Mouse (Mus musculus) stomach, embryonic 14.5 days (tissue): ENCODE data around the gene Nfe2. TPM values are rescaled to one million over a fixed set of nuclear protein-coding genes. Genes with fewer than 3 reads are reported as not detected.

Experiments
- ATAC-seq: fragments of 200-750 bp; cut with Nextera tagmentation; 2 replicates; pipeline ENCODE4 v1.8.0; 2017; ENCODE audit warnings: low read depth, moderate TSS enrichment; ENCODE audit not compliant: insufficient number of reproducible peaks, insufficient read depth, low FRiP score
- H3K27ac ChIP-seq: fragments of 300-500 bp; sonication (generic); 2 replicates; pipeline ENCODE4 v1.5.1; 2014; ENCODE audit warnings: mild to moderate bottlenecking, low read length, moderate library complexity, mixed read lengths
- H3K27me3 ChIP-seq: fragments of 300-500 bp; sonication (generic); 2 replicates; pipeline ENCODE4 v1.6.1; 2014; ENCODE audit warnings: low read length, control low read depth, mixed read lengths; ENCODE audit not compliant: control insufficient read depth, insufficient read depth
- H3K36me3 ChIP-seq: fragments of 300-500 bp; sonication (generic); 2 replicates; pipeline ENCODE4 v1.6.1; 2014; ENCODE audit warnings: mild to moderate bottlenecking, control low read depth, low read length, moderate library complexity, mixed read lengths; ENCODE audit not compliant: control insufficient read depth, insufficient read depth
- H3K4me1 ChIP-seq: fragments of 300-500 bp; sonication (generic); 2 replicates; pipeline ENCODE4 v1.6.1; 2014; ENCODE audit warnings: low read length, control low read depth, mixed read lengths; ENCODE audit not compliant: control insufficient read depth, insufficient read depth
- H3K4me2 ChIP-seq: fragments of 300-500 bp; sonication (generic); replicated peaks from 2 replicates; pipeline ENCODE4 v1.6.1; 2014; ENCODE audit warnings: low read depth, low read length, control low read depth
- H3K4me3 ChIP-seq: fragments of 300-500 bp; sonication (generic); 2 replicates; pipeline ENCODE4 v1.5.1; 2014; ENCODE audit warnings: low read depth, low read length, control low read depth
- H3K9ac ChIP-seq: fragments of 300-500 bp; sonication (generic); replicated peaks from 2 replicates; pipeline ENCODE4 v1.6.1; 2014; ENCODE audit warnings: low read depth, mild to moderate bottlenecking, control low read depth, low read length, moderate library complexity, mixed read lengths
- H3K9me3 ChIP-seq: fragments of 300-500 bp; sonication (generic); 2 replicates; pipeline ENCODE4 v1.6.1; 2016; ENCODE audit warnings: low read depth, low read length, control low read depth; ENCODE audit not compliant: control insufficient read depth
- WGBS: fragments of 180-500 bp; shearing (Covaris S2); extraction: QIAGEN DNeasy Blood & Tissue Kit; methylation state at CpG from one replicate; pipeline ENCODE4 v1.1.7; 2014; 5-methylcytosine and 5-hydroxymethylcytosine counted together
- polyA plus RNA-seq: library from polyadenylated mRNA; unstranded; fragments of >200 nt; fragmentation: Nextera tagmentation; extraction: Ambion mirVana; gene quantifications from 2 replicates; pipeline ENCODE4 v1.2.1, GENCODE M21; 2014

Gene Nfe2
- polyA plus RNA-seq, 1 experiment from 2014 or later = 2.0 TPM

DNA sequence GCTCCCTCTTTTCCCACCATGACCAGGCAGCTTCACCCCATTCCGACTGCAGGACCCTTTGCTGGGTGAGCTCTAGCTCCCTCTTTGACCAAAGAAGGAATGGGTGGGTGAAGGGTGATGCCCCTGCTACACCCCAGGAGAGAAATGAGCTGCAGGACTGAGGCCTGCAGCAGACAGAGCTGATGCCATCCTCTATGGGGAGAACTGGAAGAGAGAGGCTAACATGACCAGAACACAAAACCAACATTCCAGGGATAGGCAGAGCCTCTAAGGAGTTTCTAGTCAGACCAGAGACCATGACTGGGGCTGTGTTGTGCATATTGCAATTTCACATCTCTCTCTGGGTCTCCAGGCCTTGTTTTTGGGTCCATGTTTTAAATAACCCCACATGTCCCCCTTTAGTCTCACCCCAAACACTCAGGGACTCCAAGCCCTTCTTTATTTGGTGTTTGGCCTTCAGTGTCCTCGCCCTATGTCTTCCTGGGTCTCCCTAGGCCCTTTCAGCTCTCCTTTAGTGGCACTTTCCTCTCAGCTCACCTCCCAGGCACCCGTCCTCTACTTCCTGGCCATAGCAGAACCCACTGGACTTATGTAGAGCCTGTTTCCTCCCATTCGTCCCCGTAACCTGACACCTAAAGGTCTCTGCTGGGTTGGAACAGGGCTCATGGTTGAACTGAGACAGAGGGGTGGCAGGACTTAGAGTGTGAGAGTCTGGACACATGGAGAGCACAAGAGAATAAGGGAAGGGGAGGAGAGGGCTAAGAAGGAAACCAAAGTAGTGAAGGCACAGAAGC lies 43.5 kb upstream of the Nfe2 start:
- H3K36me3 ChIP-seq = peaks cover 22% of the 10 kb centered on the region; the same call in 1 of the 2 replicates
- no peaks in the 10 kb centered on the region for H3K9me3 ChIP-seq
- H3K27me3 ChIP-seq = no peaks in the 10 kb centered on the region
- peak overlapping the region; percentile 90; the same call in 1 of the 2 replicates for H3K27ac ChIP-seq
- H3K4me2 ChIP-seq = no peak overlapping the region
- WGBS = 34% methylated on average over 5 of the region's 5 CpGs
- peaks cover 67% of the 10 kb centered on the region for H3K4me1 ChIP-seq
- no peak overlapping the region; the same call in 1 of the 2 replicates for H3K9ac ChIP-seq
- H3K4me3 ChIP-seq = no peak overlapping the region
- no peak for ATAC-seq

DNA sequence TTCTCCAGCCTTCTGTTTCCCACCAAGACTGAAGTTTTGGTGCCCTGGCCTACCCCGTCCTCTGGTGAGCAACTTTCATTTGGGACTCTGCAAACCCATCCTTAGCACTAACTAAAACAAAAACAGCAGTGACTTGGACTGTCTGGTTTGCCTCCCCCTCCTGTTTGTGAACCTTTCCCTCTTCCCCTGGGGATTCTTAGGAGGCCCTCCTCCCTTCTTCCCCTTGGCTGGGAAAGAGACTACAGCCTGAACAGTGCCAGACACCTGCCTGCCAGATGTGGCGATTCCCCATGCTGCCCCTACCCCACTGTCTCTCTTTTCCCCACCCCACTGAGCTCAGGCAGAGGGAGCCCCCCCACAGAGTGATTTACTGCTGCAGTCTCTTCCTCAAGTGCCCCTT lies 42.8 kb upstream of the Nfe2 start:
- H3K4me1 ChIP-seq = peaks cover 64% of the 10 kb centered on the region
- H3K4me2 ChIP-seq = no peak overlapping the region
- H3K9me3 ChIP-seq = no peaks in the 10 kb centered on the region
- no peak overlapping the region for H3K4me3 ChIP-seq
- WGBS = 37% methylated on average over 2 of the region's 2 CpGs
- H3K9ac ChIP-seq = no peak overlapping the region
- peak overlapping the region; percentile 90 for H3K27ac ChIP-seq
- H3K36me3 ChIP-seq = peaks cover 24% of the 10 kb centered on the region; the same call in 1 of the 2 replicates
- H3K27me3 ChIP-seq = no peaks in the 10 kb centered on the region
- no peak for ATAC-seq

DNA sequence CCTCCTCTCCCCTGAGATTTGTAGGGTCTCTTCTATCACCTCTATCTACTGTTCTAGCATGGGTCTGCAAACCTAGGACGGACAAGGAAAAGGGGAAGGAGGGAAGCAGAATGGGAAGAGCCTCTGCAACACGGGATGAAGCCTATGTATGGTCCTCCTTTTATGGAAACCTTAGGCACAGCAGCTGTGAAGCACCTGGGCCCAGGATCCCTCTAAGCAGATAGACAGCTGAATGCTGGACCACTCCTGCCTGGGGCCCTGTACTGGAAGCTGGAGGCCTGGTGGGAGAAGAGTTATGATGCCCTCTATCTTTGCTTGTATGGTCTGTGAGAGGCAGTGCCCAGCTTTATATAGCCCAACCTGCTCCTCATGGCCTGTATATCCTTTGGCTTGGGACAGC lies 42.4 kb upstream of the Nfe2 start:
- Histone ChIP-seq H3K9me3 (no peaks in the 10 kb centered on the region), H3K36me3 (peaks cover 24% of the 10 kb centered on the region; the same call in 1 of the 2 replicates), H3K27ac (peak overlapping the region; percentile 90), H3K4me1 (peaks cover 63% of the 10 kb centered on the region), H3K27me3 (no peaks in the 10 kb centered on the region), H3K4me3 (no peak overlapping the region), H3K9ac (no peak overlapping the region), H3K4me2 (peak overlapping the region; percentile 30)
- ATAC-seq = no peak
- WGBS = 15% methylated on average over 2 of the region's 2 CpGs

DNA sequence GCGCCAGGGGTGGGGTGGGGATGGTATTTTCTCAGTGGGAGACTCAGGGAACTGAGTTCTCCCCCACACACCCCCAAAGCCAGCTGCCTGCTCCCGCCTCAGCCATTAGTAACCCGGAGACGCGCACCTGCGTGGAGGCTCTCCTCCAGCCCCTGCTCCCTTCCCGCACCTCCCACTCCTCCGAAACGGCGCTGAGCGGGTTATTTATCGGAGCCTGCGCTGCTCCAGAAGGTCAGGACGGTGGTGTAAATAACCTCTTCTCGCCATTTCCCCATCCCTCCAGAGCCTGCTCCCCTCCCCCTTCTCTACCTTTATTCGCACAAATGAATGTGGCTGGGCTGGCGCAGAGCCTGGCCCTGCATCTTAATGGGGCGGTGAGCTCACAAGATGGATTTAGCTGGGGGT lies 41.9 kb upstream of the Nfe2 start:
- Histone ChIP-seq H3K9me3 (no peaks in the 10 kb centered on the region), H3K36me3 (peaks cover 28% of the 10 kb centered on the region; the same call in 1 of the 2 replicates), H3K4me3 (no peak overlapping the region), H3K4me1 (peaks cover 63% of the 10 kb centered on the region), H3K4me2 (peak overlapping the region; percentile 30), H3K27me3 (no peaks in the 10 kb centered on the region), H3K9ac (no peak overlapping the region), H3K27ac (peak overlapping the region; percentile 90)
- 6% methylated on average over 18 of the region's 18 CpGs for WGBS
- peak; percentile 5; the same call in 1 of the 2 replicates for ATAC-seq

DNA sequence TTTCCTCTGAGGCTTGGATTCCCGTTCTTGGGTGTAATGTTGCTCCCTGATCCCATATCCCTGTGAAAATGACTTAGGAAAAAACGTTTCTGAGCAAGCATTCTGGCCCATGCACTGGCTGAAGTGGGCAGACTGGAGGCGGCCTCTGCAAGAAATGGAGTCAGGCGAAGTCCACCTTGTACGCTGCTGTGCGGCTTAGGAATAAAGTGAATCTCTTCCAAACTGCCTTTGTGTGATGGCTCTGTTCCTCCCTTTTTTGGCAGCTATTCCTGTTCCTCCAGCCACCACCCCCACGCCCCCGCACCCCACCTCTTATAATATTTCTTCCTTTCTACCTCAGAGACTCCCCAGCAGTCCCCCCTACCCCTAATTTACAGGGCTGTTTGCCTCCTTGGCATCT lies 41.4 kb upstream of the Nfe2 start:
- no peak overlapping the region for H3K4me3 ChIP-seq
- H3K4me1 ChIP-seq = peaks cover 63% of the 10 kb centered on the region
- WGBS = 33% methylated on average over 8 of the region's 8 CpGs
- H3K9ac ChIP-seq = no peak overlapping the region
- H3K9me3 ChIP-seq = no peaks in the 10 kb centered on the region
- H3K4me2 ChIP-seq = peak overlapping the region; percentile 30
- H3K27ac ChIP-seq = peak overlapping the region; percentile 90
- H3K27me3 ChIP-seq = no peaks in the 10 kb centered on the region
- H3K36me3 ChIP-seq = peaks cover 28% of the 10 kb centered on the region; the same call in 1 of the 2 replicates
- peak; percentile 3; the same call in 1 of the 2 replicates for ATAC-seq

DNA sequence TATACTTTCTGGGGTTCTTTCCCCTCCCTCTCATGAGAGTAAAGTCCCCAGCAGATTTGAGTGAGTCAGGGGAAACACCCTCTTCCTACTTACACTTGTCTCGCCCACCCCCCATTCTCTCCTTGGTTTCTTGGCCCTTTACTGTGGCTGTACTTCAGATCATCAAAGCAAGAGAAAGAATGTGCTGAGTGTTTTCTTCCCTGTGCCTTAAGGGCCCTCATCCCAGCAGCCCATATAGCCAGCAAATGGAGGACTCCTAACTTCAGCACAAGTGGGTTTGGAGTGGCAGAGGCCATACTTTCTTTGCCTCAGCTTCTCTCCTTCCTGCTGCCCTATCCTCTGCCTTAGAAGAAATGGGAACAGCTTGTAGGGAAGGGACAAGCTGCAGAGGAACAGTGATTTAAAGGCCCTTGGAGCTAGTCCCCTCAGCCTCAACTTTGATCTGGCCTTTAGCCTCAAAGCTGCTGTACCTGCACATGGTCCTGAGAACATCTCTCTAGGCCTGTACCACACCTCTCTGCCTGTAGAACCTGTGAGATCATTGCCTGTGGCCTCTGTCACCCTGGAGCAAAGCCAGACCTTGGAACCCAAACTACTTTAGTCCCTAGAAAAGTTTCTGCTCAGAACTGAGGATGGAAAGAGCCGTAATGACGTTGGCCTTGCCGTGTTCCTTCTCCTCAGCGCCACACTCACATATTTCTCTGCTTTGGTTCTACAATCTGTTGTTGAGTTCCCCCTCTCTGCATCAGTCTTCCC lies 40.8 kb upstream of the Nfe2 start:
- no peak for ATAC-seq
- Histone ChIP-seq H3K4me2 (no peak overlapping the region), H3K4me1 (peaks cover 57% of the 10 kb centered on the region)

DNA sequence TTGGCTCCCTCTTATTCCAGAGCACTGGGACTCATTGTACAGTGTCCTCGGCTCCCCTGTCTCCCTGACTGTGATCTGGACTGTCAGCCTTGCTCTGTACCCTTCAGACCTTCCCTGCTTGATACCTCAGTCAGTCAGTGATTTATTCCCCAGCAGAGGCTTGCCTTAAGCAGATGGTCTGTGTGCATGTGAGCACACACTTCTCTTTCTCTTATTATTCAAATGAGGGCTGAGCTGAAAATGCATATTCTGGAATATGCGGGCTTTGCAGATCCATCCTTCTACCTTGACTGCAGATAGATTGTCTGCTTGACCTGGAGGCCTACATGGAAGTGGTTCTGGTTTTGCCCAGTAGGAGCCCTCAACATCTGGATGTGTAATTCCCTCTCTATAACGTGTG lies 39.8 kb upstream of the Nfe2 start:
- Histone ChIP-seq H3K9ac (no peak overlapping the region), H3K27me3 (no peaks in the 10 kb centered on the region), H3K4me3 (no peak overlapping the region), H3K27ac (no peak overlapping the region), H3K9me3 (no peaks in the 10 kb centered on the region), H3K4me1 (peaks cover 47% of the 10 kb centered on the region), H3K36me3 (peaks cover 33% of the 10 kb centered on the region), H3K4me2 (no peak overlapping the region)
- 73% methylated on average over 3 of the region's 3 CpGs for WGBS
- no peak for ATAC-seq

More for the DNA sequence above, 40.8 kb upstream of the Nfe2 start:
- H3K4me3 ChIP-seq = no peak overlapping the region
- H3K27ac ChIP-seq = peak overlapping the region; percentile 90
- H3K27me3 ChIP-seq = no peaks in the 10 kb centered on the region
- WGBS = 65% methylated on average over 5 of the region's 5 CpGs
- peaks cover 28% of the 10 kb centered on the region; the same call in 1 of the 2 replicates for H3K36me3 ChIP-seq
- H3K9me3 ChIP-seq = no peaks in the 10 kb centered on the region
- H3K9ac ChIP-seq = no peak overlapping the region

DNA sequence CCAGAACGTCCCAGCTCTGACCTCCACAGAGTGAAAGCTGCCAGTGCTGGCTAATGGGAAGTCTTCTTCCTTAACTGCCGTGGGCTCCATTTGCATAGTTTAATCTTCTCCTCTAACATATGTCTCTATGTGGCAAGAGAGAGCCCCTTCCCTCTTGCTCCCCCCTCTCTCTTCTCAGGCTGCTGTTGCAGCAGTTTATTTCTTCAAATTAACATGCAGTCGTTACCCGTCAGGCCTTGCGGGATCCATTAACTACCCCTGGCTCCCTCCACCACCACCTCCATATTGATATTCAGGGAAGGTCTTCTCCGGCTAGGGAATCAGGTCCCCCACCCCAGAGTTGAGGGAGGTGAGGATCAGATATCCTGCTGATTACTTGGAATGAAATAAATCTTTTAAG lies 39.1 kb upstream of the Nfe2 start:
- H3K4me3 ChIP-seq = no peak overlapping the region
- H3K9me3 ChIP-seq = no peaks in the 10 kb centered on the region
- peaks cover 40% of the 10 kb centered on the region for H3K36me3 ChIP-seq
- 60% methylated on average over 6 of the region's 6 CpGs for WGBS
- H3K27ac ChIP-seq = no peak overlapping the region
- H3K27me3 ChIP-seq = no peaks in the 10 kb centered on the region
- no peak overlapping the region for H3K4me2 ChIP-seq
- H3K9ac ChIP-seq = no peak overlapping the region
- ATAC-seq = no peak
- peaks cover 40% of the 10 kb centered on the region for H3K4me1 ChIP-seq
